Mouse (Mus musculus) right cerebral cortex, postnatal 4 days (tissue): ENCODE data around the gene Tomm5.
"Not testable (repeated sequence)": the region's sequence is repeated elsewhere in the genome, so short reads cannot be mapped to it uniquely, and the experiment has no call there.

Source experiments
- DNase-seq: peaks from one replicate; pipeline ENCODE4 v3.0.0-alpha.2; 2022

Tomm5 gene

DNA sequence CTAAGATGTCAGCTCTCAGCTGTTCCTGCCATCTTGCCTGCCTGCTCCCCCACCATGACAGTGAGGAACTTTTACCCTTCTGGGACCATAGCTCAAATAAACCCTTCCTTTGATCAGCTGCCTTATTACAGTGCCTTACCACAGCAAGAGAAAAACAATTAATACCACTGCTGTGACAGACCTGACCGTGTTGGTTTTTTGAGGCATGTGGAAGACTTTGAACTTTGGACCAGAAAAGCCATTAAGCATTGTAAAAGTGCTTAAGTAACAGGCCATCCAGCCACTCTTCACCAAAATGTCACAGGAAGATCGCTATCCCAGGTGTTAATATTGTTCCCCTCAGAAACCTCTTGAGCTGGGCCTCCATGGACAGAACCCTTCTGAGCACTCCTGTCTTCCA, 43.3 kb downstream of the Tomm5 start:
- DNase-seq = no peak

DNA sequence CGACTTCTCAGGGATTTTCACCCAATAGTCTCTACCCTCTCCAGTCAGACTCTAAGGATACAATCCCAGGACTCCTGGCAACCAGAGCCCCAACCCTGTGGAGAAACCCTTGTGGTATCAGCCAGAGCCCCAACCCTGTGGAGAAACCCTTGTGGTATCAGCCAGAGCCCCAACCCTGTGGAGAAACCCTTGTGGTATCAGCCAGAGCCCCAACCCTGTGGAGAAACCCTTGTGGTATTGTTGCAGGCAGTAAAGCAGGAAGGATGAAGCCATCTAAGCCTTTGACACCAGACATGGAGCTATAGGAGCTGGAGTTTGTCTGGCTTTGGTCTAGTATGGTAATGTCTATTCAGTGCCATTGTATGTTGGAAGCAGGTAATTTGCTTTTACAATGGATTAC, 44.1 kb downstream of the Tomm5 start:
- DNase-seq = not testable (repeated sequence)

DNA sequence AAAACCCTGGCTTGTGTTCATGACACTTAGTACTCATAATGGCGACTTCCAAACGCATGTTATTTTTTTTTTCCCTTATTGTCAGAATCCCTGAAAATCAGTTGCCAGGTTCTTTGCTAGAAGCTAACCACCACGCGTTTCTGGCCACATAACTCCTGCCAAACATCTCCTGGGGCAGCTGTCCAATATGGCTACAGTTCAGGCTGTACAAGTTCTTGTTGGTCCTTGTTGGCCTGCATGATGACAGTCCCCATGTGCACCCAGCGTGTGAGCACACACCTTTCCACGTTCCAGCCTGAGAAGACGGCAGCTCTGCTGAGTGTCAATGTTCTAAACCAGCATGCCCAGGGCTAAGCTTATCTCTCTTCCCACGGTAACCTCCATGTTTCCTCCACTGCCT, 52.5 kb downstream of the Tomm5 start:
- no peak for DNase-seq
